Mouse (Mus musculus): ENCODE data around the gene Med15. TPM values are rescaled to one million over a fixed set of nuclear protein-coding genes. Genes with fewer than 3 reads are reported as not detected.

Med15 gene
- polyA plus RNA-seq, 1 experiment: 96.9 TPM

DNA sequence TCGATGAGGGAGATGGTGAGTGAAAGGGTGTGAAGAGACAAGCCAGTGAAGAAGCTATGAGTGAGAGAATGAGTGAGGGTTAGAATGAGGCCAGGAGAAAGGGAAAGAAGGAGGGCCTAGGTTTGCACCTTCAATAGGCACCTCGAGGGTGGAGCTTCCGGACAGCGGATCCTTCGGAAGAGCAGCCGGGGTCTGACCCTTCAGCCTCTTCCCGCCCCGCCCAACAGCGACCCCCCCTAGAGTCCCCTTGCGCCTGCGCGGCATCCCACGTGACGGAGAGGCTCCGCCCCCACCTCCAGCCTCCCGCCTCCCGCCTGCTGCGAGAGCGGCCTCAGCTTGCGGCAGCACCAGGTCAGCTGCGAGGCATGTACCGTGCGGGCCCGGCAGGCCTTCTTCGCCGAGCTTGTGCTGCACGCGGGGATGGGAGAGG lies 26.7 kb upstream of the Med15 start, which contains the start of gene Klhl22:
Klhl22 (plus strand) TSS at position 275 of the 430 bp plus-strand sequence.
- peak; percentile 92 for DNase-seq
- H3K4me3 ChIP-seq (replicated peaks; ENCODE audit: extremely low read depth, low read depth, low read length): peak within 1 kb of the TSS; percentile 73
- 1% methylated on average over 28 of the region's 28 CpGs for WGBS

DNA sequence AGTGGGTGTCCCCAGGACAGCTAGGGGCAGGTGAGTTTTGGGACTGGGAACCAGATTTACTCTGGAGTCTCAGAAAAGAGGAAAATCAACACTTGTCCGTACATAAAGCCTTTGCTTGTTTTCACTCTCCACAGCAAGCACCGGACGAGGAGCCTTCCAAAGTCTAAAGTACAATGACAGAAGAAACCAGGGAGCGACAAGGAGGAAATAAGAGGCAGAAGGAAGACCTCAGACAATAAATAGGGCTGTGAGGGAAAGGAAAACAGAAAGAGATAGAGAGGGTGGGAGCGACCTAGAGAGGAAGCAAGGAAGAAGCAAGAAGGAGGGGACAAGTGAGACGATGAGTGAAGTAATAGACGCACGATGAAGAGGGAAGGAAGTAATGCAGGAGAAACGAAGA lies 26.2 kb upstream of the Med15 start:
- H3K4me3 ChIP-seq (replicated peaks; ENCODE audit: extremely low read depth, low read depth, low read length): peak overlapping the region; percentile 73
- 15% methylated on average over 9 of the region's 9 CpGs for WGBS

More for the DNA sequence above, 26.7 kb upstream of the Med15 start, which contains the start of gene Klhl22:
- no peaks in the 10 kb centered on the region for H3K4me1 ChIP-seq (ENCODE audit: control insufficient read depth, insufficient read depth, low read length)
- TF ChIP-seq POLR2A (IDR thresholded peaks at IDR 0.05; ENCODE audit: borderline replicate concordance, extremely low read depth, low read depth, low read length) (peak; percentile 81; the same call in 1 of the 2 replicates), CTCF (IDR thresholded peaks at IDR 0.05; ENCODE audit: insufficient read depth, low read length) (no peak)

DNA sequence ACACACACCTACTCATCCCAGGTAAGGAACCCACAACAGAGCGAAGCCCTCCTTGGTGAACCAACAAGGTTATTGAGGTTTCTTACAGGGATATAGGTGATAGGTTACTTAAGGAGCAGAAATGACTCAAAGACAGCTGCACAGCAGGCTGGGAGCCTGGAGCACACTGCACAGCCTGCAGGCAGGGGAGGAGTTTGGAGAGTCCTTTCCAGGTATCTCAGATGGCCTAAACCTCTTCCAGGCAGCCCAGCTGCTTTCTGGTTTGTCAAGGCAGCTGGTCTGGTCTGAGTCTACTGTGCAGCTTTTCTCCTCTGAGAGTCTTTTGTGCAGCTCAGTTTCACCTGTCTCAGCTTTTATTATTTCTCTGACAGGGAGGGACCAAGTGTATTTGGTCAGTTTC lies 25.1 kb upstream of the Med15 start:
- no peak for TF ChIP-seq POLR2A (IDR thresholded peaks at IDR 0.05; ENCODE audit: borderline replicate concordance, extremely low read depth, low read depth, low read length)
- no peak for TF ChIP-seq CTCF (IDR thresholded peaks at IDR 0.05; ENCODE audit: insufficient read depth, low read length)
- no peaks in the 10 kb centered on the region for H3K4me1 ChIP-seq (ENCODE audit: control insufficient read depth, insufficient read depth, low read length)
- no peak for DNase-seq
- H3K4me3 ChIP-seq (replicated peaks; ENCODE audit: extremely low read depth, low read depth, low read length): no peak overlapping the region
- WGBS: 97% methylated on average over 1 of the region's 1 CpGs

More for the DNA sequence above, 26.2 kb upstream of the Med15 start:
- TF ChIP-seq POLR2A (IDR thresholded peaks at IDR 0.05; ENCODE audit: borderline replicate concordance, extremely low read depth, low read depth, low read length) (no peak), CTCF (IDR thresholded peaks at IDR 0.05; ENCODE audit: insufficient read depth, low read length) (no peak)
- DNase-seq: peak; percentile 11
- no peaks in the 10 kb centered on the region for H3K4me1 ChIP-seq (ENCODE audit: control insufficient read depth, insufficient read depth, low read length)

DNA sequence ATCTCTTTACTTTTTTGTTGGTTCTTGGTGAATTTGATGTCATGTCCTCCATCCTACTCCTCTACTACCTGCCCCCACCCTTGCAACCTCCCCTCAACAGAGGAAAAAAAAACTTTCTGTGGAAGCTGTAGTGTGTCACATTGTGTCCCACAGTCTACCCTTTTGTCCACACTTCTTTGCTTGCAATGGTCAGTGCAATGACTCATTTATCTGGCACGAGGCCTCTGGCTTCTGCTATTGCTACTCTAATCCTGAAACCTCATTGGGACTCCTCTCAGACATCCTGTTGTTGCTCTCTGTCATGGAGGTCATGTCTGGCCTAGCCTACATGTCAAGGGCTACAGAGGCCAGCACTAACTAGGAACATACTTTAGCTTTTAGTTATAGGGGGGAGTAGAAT lies 21.0 kb upstream of the Med15 start:
- H3K4me3 ChIP-seq (replicated peaks; ENCODE audit: extremely low read depth, low read depth, low read length): no peak overlapping the region
- 40% methylated on average over 1 of the region's 1 CpGs for WGBS
- DNase-seq: no peak
- H3K4me1 ChIP-seq (ENCODE audit: control insufficient read depth, insufficient read depth, low read length): no peaks in the 10 kb centered on the region
- TF ChIP-seq CTCF (IDR thresholded peaks at IDR 0.05; ENCODE audit: insufficient read depth, low read length) (no peak), POLR2A (IDR thresholded peaks at IDR 0.05; ENCODE audit: borderline replicate concordance, extremely low read depth, low read depth, low read length) (no peak)

DNA sequence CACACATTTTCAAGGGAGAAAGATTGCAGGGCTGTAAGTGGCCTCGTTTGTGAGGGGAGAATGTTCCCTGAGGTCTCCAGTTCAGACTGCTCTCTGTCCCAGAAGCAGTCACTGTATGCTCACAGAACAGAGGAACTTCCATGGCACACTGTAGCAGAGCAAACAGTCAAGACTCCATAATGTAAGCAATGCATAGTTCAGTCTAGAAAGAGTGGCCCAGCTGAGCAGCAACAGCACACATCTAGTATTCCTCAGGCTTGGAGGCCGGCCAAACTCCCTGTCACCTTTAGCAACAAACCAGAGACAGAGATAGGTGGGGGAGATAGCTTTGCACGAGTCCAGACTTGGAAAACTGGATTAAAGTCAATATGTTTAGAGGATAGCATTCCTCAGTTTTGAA lies 20.3 kb upstream of the Med15 start:
- no peak for DNase-seq
- WGBS: 26% methylated on average over 3 of the region's 3 CpGs
- Histone ChIP-seq H3K4me3 (replicated peaks; ENCODE audit: extremely low read depth, low read depth, low read length) (no peak overlapping the region), H3K4me1 (ENCODE audit: control insufficient read depth, insufficient read depth, low read length) (no peaks in the 10 kb centered on the region)
- TF ChIP-seq POLR2A (IDR thresholded peaks at IDR 0.05; ENCODE audit: borderline replicate concordance, extremely low read depth, low read depth, low read length): no peak
- no peak for TF ChIP-seq CTCF (IDR thresholded peaks at IDR 0.05; ENCODE audit: insufficient read depth, low read length)

DNA sequence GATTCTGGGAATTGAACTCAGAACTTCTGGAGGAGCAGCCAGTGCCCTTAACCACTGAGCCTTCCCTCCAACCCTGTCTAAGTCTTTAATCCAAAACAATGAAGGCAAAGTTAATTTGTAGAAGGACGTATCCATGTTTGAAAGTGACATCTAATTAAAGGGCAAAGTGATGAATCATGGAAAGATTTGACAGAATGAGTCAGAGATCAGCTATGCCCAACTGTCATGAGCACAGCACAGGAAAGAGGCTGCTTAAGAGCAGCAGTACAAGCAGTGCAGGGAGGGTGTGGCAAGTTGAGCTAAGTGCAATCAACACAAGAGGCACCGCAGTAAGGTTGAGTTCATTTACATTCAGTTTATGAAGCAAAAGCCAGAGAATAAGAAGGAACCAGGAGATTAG lies 12.4 kb upstream of the Med15 start:
- no peak for DNase-seq
- TF ChIP-seq CTCF (IDR thresholded peaks at IDR 0.05; ENCODE audit: insufficient read depth, low read length) (no peak), POLR2A (IDR thresholded peaks at IDR 0.05; ENCODE audit: borderline replicate concordance, extremely low read depth, low read depth, low read length) (no peak)
- Histone ChIP-seq H3K4me1 (ENCODE audit: control insufficient read depth, insufficient read depth, low read length) (peaks cover 4% of the 10 kb centered on the region), H3K4me3 (replicated peaks; ENCODE audit: extremely low read depth, low read depth, low read length) (no peak overlapping the region)
- 60% methylated on average over 2 of the region's 2 CpGs for WGBS

DNA sequence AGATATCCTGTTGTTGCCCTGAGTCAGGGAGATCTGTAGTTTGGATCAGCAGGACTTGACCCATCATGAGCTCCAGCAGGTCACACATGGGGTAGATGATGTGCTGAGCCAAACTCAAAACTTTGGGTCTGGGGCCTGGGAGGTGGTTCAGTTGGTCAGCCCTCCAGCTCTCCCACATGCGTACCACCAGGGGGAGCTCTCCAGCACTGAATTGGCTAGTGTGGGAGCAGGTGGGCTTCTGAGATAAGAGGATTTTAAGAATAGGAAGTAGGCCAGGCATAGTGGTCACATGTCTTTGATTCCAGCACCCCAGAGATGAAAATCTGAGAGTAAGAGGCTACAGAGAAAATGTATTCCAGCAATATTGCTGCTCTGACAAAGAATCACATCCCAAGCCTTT lies 11.8 kb upstream of the Med15 start:
- H3K4me1 ChIP-seq (ENCODE audit: control insufficient read depth, insufficient read depth, low read length): peaks cover 4% of the 10 kb centered on the region
- WGBS: 36% methylated on average over 1 of the region's 1 CpGs
- no peak for DNase-seq
- no peak overlapping the region for H3K4me3 ChIP-seq (replicated peaks; ENCODE audit: extremely low read depth, low read depth, low read length)
- TF ChIP-seq POLR2A (IDR thresholded peaks at IDR 0.05; ENCODE audit: borderline replicate concordance, extremely low read depth, low read depth, low read length): no peak
- peak; percentile 79 for TF ChIP-seq CTCF (IDR thresholded peaks at IDR 0.05; ENCODE audit: insufficient read depth, low read length)

DNA sequence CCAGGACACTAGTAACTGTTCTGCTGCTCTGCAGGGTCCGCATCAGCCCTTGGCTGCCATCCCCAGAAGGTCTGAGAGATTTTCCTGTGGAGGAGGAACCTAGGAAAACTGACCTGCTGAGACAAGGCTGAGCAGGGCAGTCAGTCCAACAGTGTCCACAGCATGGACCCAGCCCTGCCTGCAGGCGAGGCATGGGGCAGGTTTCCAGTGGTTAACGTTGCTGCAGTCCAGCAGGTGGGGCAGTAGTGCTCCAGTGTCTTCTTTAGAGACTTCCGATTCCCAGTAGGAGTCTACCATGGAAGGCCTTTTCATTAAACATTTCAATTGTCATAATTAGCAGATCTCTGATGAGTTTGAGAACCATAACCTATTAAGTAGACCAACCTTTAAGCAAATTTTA lies 10.6 kb upstream of the Med15 start:
- 37% methylated on average over 4 of the region's 4 CpGs for WGBS

DNA sequence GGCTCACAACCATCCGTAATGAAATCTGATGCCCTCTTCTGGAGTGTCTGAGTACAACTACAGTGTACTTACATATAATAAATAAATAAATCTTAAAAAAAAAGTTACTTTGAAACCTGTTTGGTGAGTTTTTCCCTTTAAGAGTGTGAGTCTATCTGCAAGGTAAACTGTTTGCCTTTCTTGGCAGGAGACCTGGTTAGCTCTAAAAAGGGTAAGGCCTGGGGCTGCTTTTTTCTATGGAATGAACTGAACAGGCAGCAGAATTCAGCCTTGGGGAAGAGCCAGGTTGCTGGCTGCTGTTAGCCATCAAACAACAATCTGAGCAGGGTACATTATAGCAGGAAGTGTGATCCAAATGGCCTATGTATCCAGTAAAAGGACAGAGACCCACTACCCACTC lies 10.1 kb upstream of the Med15 start:
- TF ChIP-seq CTCF (IDR thresholded peaks at IDR 0.05; ENCODE audit: insufficient read depth, low read length): no peak
- TF ChIP-seq POLR2A (IDR thresholded peaks at IDR 0.05; ENCODE audit: borderline replicate concordance, extremely low read depth, low read depth, low read length): no peak
- Histone ChIP-seq H3K4me3 (replicated peaks; ENCODE audit: extremely low read depth, low read depth, low read length) (no peak overlapping the region), H3K4me1 (ENCODE audit: control insufficient read depth, insufficient read depth, low read length) (peaks cover 4% of the 10 kb centered on the region)
- DNase-seq: no peak
- WGBS: 64% methylated on average over 1 of the region's 1 CpGs

More for the DNA sequence above, 10.6 kb upstream of the Med15 start:
- Histone ChIP-seq H3K4me1 (ENCODE audit: control insufficient read depth, insufficient read depth, low read length) (peaks cover 4% of the 10 kb centered on the region), H3K4me3 (replicated peaks; ENCODE audit: extremely low read depth, low read depth, low read length) (no peak overlapping the region)
- no peak for DNase-seq
- TF ChIP-seq CTCF (IDR thresholded peaks at IDR 0.05; ENCODE audit: insufficient read depth, low read length) (peak; percentile 31; the same call in 1 of the 2 replicates), POLR2A (IDR thresholded peaks at IDR 0.05; ENCODE audit: borderline replicate concordance, extremely low read depth, low read depth, low read length) (no peak)

DNA sequence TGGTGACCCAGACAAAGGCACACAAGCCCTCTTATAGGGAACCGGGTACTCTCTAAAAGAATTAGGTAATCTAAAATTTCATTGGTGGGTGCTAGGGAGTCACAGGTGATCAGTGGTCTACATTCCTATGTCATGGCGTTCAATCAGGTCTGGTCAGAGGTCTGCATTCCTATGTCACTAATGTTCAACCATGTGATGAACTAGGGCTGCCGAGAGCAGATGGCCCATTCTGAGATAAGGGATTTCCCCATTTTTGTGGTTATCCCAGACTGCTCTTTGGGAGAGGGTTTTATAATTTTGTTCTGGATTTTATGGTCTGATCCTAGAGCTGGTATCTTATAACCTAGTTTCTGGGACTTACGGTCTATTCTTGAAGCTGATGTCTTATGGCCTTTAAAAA lies 7.4 kb upstream of the Med15 start:
- no peak overlapping the region for H3K4me3 ChIP-seq (replicated peaks; ENCODE audit: extremely low read depth, low read depth, low read length)
- TF ChIP-seq POLR2A (IDR thresholded peaks at IDR 0.05; ENCODE audit: borderline replicate concordance, extremely low read depth, low read depth, low read length) (no peak), CTCF (IDR thresholded peaks at IDR 0.05; ENCODE audit: insufficient read depth, low read length) (no peak)
- H3K4me1 ChIP-seq (ENCODE audit: control insufficient read depth, insufficient read depth, low read length): peaks cover 4% of the 10 kb centered on the region
- DNase-seq: no peak
- WGBS: 74% methylated on average over 4 of the region's 4 CpGs
